Mouse (Mus musculus) neural tube, embryonic 12.5 days (tissue): ENCODE data around the gene Olfr986. TPM values are rescaled to one million over a fixed set of nuclear protein-coding genes. Genes with fewer than 3 reads are reported as not detected.
"Not testable (repeated sequence)": the region's sequence is repeated elsewhere in the genome, so short reads cannot be mapped to it uniquely, and the experiment has no call there.

ENCODE experiments used
- ATAC-seq: fragments of 200-750 bp; cut with Nextera tagmentation; 2 replicates; pipeline ENCODE4 v1.8.0; 2017; ENCODE audit warnings: low read depth, mild to moderate bottlenecking, moderate TSS enrichment, moderate library complexity; ENCODE audit not compliant: low FRiP score
- H3K27ac ChIP-seq: fragments of 300-500 bp; sonication (generic); 2 replicates; pipeline ENCODE4 v1.5.1; 2016
- H3K27me3 ChIP-seq: fragments of 300-500 bp; sonication (generic); replicated peaks from 2 replicates; pipeline ENCODE4 v1.6.1; 2016; ENCODE audit warnings: mild to moderate bottlenecking
- H3K36me3 ChIP-seq: fragments of 300-500 bp; sonication (generic); 2 replicates; pipeline ENCODE4 v1.6.1; 2016; ENCODE audit warnings: mild to moderate bottlenecking
- H3K4me1 ChIP-seq: fragments of 300-500 bp; sonication (generic); 2 replicates; pipeline ENCODE4 v1.6.1; 2016
- H3K4me2 ChIP-seq: fragments of 300-500 bp; sonication (generic); replicated peaks from 2 replicates; pipeline ENCODE4 v1.6.1; 2016; ENCODE audit warnings: mild to moderate bottlenecking
- H3K4me3 ChIP-seq: fragments of 300-500 bp; sonication (generic); 2 replicates; pipeline ENCODE4 v1.5.1; 2016
- H3K9ac ChIP-seq: fragments of 300-500 bp; sonication (generic); 2 replicates; pipeline ENCODE4 v1.6.1; 2016; ENCODE audit warnings: mild to moderate bottlenecking
- H3K9me3 ChIP-seq: fragments of 300-500 bp; sonication (generic); 2 replicates; pipeline ENCODE4 v1.6.1; 2016; ENCODE audit warnings: mild to moderate bottlenecking
- WGBS: fragments of 180-500 bp; shearing (Covaris S2); methylation state at CpG from one replicate; pipeline ENCODE4 v1.1.7; 2016; 5-methylcytosine and 5-hydroxymethylcytosine counted together
- polyA plus RNA-seq: library from polyadenylated mRNA; unstranded; fragments of >200 nt; fragmentation: Nextera tagmentation; extraction: Ambion mirVana; gene quantifications from 2 replicates; pipeline ENCODE4 v1.2.1, GENCODE M21; 2016

Olfr986 gene
- polyA plus RNA-seq, result not detected in 2 replicates

DNA sequence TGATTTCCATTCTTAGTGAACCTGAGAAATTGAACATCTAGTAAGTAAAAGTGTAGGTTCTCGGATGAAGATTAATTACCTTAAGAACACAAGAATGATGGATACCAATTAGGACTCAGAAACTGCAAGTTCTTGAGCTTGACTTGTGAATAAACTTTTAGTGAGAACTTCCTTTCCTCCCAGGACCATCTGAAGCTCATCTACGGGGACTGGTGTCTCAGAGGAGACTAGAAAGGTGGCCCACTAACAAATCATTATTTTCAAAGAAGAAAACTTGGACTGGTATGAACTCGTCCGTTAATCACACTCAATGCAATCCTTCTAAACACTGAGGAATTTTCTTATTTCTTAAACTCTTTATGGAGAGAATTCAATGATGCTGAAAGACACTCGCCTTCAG, at the start of gene Olfr986:
Gene Olfr986 (plus strand): TSS at position 301 of the 400 bp plus-strand sequence.
- no peak for ATAC-seq
- Histone ChIP-seq H3K9me3 (no peaks in the 10 kb centered on the region), H3K4me2 (no peak within 1 kb of the TSS), H3K36me3 (no peaks in the 10 kb centered on the region), H3K4me1 (no peaks in the 10 kb centered on the region), H3K27me3 (no peaks in the 10 kb centered on the region), H3K4me3 (no peak within 1 kb of the TSS), H3K9ac (no peak within 1 kb of the TSS), H3K27ac (no peak within 1 kb of the TSS)
- WGBS, result 90% methylated on average over 5 of the region's 5 CpGs

DNA sequence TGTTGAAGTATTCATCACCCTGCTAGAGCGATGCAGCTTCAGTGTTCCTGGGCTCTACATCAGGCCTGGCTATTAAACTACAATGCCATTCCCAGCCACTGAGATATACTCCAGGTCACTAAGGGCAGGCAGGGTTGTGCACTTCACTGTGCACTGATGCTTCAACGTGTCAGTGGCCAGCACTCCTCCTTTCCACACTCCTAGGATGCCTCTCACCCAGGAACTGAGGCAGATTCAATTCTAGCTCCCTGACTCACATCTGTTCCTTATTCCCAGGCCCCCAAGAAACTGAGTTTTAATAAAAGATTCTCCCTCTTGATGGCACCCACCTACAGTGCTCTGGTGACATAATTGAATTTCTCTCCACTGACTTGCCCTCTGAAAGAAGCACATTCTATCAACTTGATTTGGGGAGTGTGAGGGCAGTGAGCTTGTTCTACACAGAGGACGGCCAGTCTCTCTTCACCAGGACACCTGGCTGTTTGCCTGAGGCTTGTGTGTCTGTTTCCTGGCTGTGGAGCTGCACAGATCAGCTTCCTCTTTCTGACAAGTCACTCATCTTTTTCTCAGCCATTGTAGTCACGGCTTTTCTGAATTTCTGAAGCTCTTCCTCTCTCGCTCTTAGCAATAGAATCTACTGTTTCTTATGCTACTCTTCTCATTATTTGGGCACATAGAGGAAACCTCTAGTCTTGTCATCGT, 43.6 kb upstream of the Olfr986 start:
- Histone ChIP-seq H3K4me1 (no peaks in the 10 kb centered on the region), H3K4me2 (no peak overlapping the region), H3K36me3 (no peaks in the 10 kb centered on the region), H3K9ac (no peak overlapping the region), H3K27ac (no peak overlapping the region), H3K27me3 (no peaks in the 10 kb centered on the region), H3K9me3 (no peaks in the 10 kb centered on the region), H3K4me3 (no peak overlapping the region)
- no peak for ATAC-seq
- WGBS, result 84% methylated on average over 6 of the region's 6 CpGs

DNA sequence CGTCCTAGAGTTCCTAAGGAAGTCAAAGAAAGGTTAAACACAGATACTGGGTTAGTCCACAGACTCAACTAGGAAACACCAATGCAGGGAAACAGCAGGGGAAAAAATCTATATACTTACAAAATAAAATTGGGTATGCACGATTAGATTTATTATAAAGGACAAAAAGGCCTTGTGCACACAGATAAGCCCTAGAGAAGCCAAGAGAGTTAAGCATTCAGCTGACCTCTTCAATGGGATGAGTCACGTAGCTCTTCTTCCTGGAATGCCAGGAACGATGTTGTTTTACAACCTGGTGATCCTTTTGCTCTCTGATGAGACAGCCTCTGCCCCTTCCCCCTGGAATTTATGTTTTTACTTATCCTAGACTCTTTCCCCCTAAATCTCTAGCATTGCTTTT, 41.2 kb upstream of the Olfr986 start:
- Histone ChIP-seq H3K9me3 (no peaks in the 10 kb centered on the region), H3K36me3 (no peaks in the 10 kb centered on the region), H3K4me1 (no peaks in the 10 kb centered on the region), H3K4me2 (no peak overlapping the region), H3K27ac (no peak overlapping the region), H3K27me3 (no peaks in the 10 kb centered on the region), H3K4me3 (no peak overlapping the region), H3K9ac (no peak overlapping the region)
- no peak for ATAC-seq
- WGBS, result 63% methylated on average over 4 of the region's 4 CpGs

GRCm38 (mm10) chr9:40141544-40141943, 39.2 kb upstream of the Olfr986 start:
- H3K4me3 ChIP-seq, result no peak overlapping the region
- no peaks in the 10 kb centered on the region for H3K9me3 ChIP-seq
- WGBS, result 62% methylated on average over 1 of the region's 1 CpGs
- no peak overlapping the region for H3K9ac ChIP-seq
- H3K27me3 ChIP-seq, result no peaks in the 10 kb centered on the region
- H3K36me3 ChIP-seq, result no peaks in the 10 kb centered on the region
- H3K4me2 ChIP-seq, result no peak overlapping the region
- H3K4me1 ChIP-seq, result no peaks in the 10 kb centered on the region
- no peak overlapping the region for H3K27ac ChIP-seq
- ATAC-seq, result no peak

GRCm38 (mm10) chr9:40155118-40155644, 25.5 kb upstream of the Olfr986 start:
- H3K9me3 ChIP-seq, result no peaks in the 10 kb centered on the region
- no peaks in the 10 kb centered on the region for H3K27me3 ChIP-seq
- H3K36me3 ChIP-seq, result no peaks in the 10 kb centered on the region
- H3K4me1 ChIP-seq, result no peaks in the 10 kb centered on the region
- no peak overlapping the region for H3K4me2 ChIP-seq
- no peak overlapping the region for H3K4me3 ChIP-seq
- 77% methylated on average over 4 of the region's 4 CpGs for WGBS
- H3K9ac ChIP-seq, result no peak overlapping the region
- no peak for ATAC-seq
- H3K27ac ChIP-seq, result no peak overlapping the region

DNA sequence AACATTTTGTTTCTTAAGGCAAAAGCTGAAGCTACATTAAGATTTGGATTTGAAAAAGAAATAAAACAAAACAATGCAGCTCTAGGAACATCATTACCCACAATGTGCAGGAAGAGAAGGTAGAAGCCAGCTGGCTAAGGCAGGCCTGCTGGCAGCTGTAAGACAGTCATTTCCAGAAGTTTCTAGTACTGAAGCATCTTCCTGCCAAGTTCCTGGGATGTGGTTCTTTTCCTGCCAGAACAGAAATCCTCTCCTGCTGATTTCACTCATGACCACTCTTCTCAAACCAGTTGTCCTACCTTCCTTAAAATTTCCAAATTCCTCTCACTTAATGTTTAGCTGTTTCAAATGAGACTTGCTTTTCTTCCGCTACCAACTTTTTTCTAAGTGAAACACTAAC, 14.3 kb upstream of the Olfr986 start:
- H3K27me3 ChIP-seq, result no peaks in the 10 kb centered on the region

GRCm38 (mm10) chr9:40177017-40177416, 3.7 kb upstream of the Olfr986 start:
- WGBS, result 84% methylated on average over 6 of the region's 6 CpGs
- Histone ChIP-seq H3K4me1 (no peaks in the 10 kb centered on the region), H3K4me2 (no peak overlapping the region), H3K9ac (no peak overlapping the region), H3K4me3 (no peak overlapping the region), H3K27me3 (no peaks in the 10 kb centered on the region), H3K36me3 (no peaks in the 10 kb centered on the region), H3K9me3 (no peaks in the 10 kb centered on the region), H3K27ac (no peak overlapping the region)
- no peak for ATAC-seq

More for the DNA sequence above, 14.3 kb upstream of the Olfr986 start:
- Histone ChIP-seq H3K36me3 (no peaks in the 10 kb centered on the region), H3K9ac (no peak overlapping the region), H3K4me3 (no peak overlapping the region), H3K9me3 (no peaks in the 10 kb centered on the region), H3K27ac (no peak overlapping the region), H3K4me1 (no peaks in the 10 kb centered on the region), H3K4me2 (no peak overlapping the region)
- no peak for ATAC-seq
- 88% methylated on average over 1 of the region's 1 CpGs for WGBS

GRCm38 (mm10) chr9:40185166-40185565, 4.4 kb downstream of the Olfr986 start:
- H3K4me2 ChIP-seq, H3K27me3 ChIP-seq: not testable (repeated sequence)

DNA sequence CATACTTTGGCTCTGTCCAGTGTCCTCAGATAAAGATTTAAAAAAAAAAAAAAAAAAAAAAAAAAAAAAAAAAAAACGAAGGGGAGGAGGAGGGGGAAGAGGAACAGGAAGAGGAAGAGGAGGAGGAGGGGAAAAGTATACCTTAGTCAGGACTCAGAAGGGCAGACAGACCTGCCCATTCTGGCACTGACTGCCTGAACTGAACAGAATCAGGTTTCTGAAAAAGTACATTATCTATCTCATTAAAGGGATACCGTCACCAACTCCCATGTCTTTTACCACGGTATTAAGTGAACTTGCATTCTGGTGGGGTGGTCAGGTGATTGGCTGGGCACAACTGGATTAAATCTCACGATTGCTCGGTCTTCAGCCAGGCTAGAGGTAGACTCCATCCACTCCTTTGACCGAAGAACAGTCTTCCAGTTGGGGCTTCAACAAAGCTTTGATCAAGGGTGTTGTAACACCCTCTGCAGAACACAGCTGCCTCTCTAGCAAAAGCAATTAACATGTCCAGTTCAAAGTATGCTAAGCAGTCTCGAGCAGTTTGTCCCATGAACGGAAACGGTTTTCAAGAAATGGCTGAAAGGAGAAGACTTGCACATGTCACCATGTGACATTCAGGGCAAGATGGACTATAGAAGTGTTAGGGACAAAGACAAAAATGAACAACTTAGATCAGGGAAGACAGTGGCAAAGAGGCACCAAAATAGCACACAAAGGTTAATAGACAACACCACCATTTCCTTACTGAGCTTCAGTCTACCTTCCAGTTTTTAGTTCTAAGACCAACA, 10.6 kb downstream of the Olfr986 start:
- H3K4me3 ChIP-seq, result peak overlapping the region; percentile 78
- H3K36me3 ChIP-seq, result no peaks in the 10 kb centered on the region
- peak overlapping the region; percentile 83; the same call in 1 of the 2 replicates for H3K9ac ChIP-seq
- no peaks in the 10 kb centered on the region for H3K27me3 ChIP-seq
- peak overlapping the region; percentile 78 for H3K4me2 ChIP-seq
- 94% methylated on average over 8 of the region's 9 CpGs for WGBS
- H3K4me1 ChIP-seq, result peaks cover 11% of the 10 kb centered on the region
- H3K27ac ChIP-seq, result no peak overlapping the region
- ATAC-seq, result peak; percentile 7; the same call in 1 of the 2 replicates
- no peaks in the 10 kb centered on the region for H3K9me3 ChIP-seq

More at GRCm38 (mm10) chr9:40185166-40185565, 4.4 kb downstream of the Olfr986 start:
- not testable (repeated sequence) for H3K9ac ChIP-seq, H3K4me3 ChIP-seq, H3K9me3 ChIP-seq, H3K36me3 ChIP-seq, ATAC-seq, H3K27ac ChIP-seq, H3K4me1 ChIP-seq
- WGBS, result 77% methylated on average over 2 of the region's 2 CpGs

DNA sequence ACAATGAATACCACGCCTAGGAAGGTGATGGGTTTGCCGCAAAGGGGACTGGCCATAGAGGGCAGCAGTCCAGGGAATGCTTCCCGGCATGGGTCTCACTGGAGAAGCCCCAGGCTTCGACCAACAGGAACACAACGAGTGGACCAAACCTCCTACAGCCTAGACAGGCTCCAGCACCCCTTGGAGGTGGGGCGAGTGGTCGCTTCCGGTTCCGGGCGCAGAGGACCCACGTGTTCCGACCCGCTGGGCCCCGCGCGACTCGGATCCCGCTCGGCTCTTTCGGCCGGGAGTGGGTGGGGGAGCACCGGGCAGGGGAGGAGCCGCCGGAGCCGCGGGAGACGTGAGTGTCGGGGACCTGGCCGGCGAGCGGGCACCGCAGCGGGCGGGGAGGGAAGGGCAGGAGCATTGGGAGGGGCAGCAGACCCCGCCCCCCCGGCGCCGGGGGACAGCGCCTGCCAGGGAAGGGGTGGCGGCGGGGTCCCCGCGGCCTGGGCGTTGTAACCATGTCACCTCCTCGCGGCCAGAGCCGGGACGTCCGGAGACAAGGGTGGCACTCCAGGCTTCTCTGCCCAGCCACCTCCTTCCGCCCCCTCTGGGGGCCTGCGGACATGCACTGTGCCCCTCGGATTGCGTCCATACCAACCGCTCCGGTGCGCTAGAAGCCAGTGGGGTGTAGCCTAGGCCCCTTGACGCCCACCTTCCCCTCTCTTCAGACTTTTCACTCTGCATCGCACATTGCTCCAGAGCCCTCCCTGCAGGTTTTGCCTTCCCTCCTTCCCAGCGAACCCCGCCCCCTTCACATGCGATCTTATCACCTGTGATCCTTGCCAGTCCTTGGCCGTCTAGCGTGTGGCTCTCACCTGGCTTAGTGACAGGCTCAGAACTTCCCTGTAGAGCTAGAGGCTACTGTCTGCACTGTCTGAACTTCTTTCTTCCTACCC, 11.6 kb downstream of the Olfr986 start, which contains the start of gene Zfp202:
Gene Zfp202 (plus strand): TSS at position 219 of the 941 bp plus-strand sequence.
- Histone ChIP-seq H3K4me2 (peak within 1 kb of the TSS; percentile 78), H3K27me3 (no peaks in the 10 kb centered on the region), H3K4me1 (peaks cover 11% of the 10 kb centered on the region), H3K36me3 (no peaks in the 10 kb centered on the region), H3K4me3 (peak within 1 kb of the TSS; percentile 78), H3K9me3 (no peaks in the 10 kb centered on the region), H3K9ac (peak within 1 kb of the TSS; percentile 83), H3K27ac (peak within 1 kb of the TSS; percentile 33; the same call in 1 of the 2 replicates)
- ATAC-seq, result peak; percentile 99
- under 1% methylated on average over 63 of the region's 63 CpGs for WGBS

GRCm38 (mm10) chr9:40195981-40196380, 15.3 kb downstream of the Olfr986 start:
- H3K4me3 ChIP-seq, result no peak overlapping the region
- no peak overlapping the region for H3K9ac ChIP-seq
- no peak overlapping the region for H3K4me2 ChIP-seq
- no peaks in the 10 kb centered on the region for H3K27me3 ChIP-seq
- no peaks in the 10 kb centered on the region for H3K36me3 ChIP-seq
- no peaks in the 10 kb centered on the region for H3K9me3 ChIP-seq
- 90% methylated on average over 3 of the region's 3 CpGs for WGBS
- no peak for ATAC-seq
- H3K27ac ChIP-seq, result no peak overlapping the region
- H3K4me1 ChIP-seq, result peaks cover 11% of the 10 kb centered on the region
